Mouse (Mus musculus): ENCODE measurements around the gene Zbtb16. TPM values are rescaled to one million over a fixed set of nuclear protein-coding genes. Genes with fewer than 3 reads are reported as not detected.
A peak's percentile ranks its signal among the peaks of the same experiment; 100 is the strongest.

Gene Zbtb16
- polyA plus RNA-seq, 1 experiment from 2014 or later = 5.4 TPM

GRCm38 (mm10) chr9:48736361-48737209 is 99.4 kb downstream of the Zbtb16 start:
- Histone ChIP-seq H3K9ac (ENCODE audit: low read depth, low read length) (0 out of 2 replicates have a peak overlapping the region, but pooled peaks have one; percentile 25), H3K4me2 (ENCODE audit: low read length) (peak overlapping the region; percentile 33), H3K9me3 (replicated peaks; ENCODE audit: control insufficient read depth, low read length, poor library complexity, severe bottlenecking) (no peaks in the 10 kb centered on the region), H3K4me1 (ENCODE audit: control insufficient read depth, insufficient read depth, low read length) (peaks cover 72% of the 10 kb centered on the region), H3K4me3 (ENCODE audit: low read depth, low read length) (no peak overlapping the region), H3K27ac (ENCODE audit: low read length) (peak overlapping the region; percentile 79), H3K27me3 (ENCODE audit: control insufficient read depth, insufficient read depth, low read depth, low read length) (no peaks in the 10 kb centered on the region; the same call in 1 of the 2 replicates), H3K36me3 (ENCODE audit: control insufficient read depth, insufficient read depth, low read length) (no peaks in the 10 kb centered on the region)
- ATAC-seq = peak; percentile 68
- WGBS = 24% methylated on average over 10 of the region's 10 CpGs

GRCm38 (mm10) chr9:48735466-48736312 is 100.3 kb downstream of the Zbtb16 start:
- no peak for ATAC-seq
- H3K9me3 ChIP-seq (replicated peaks; ENCODE audit: control insufficient read depth, low read length, poor library complexity, severe bottlenecking) = no peaks in the 10 kb centered on the region
- 44% methylated on average over 12 of the region's 12 CpGs for WGBS

GRCm38 (mm10) chr9:48734725-48735465 is 101.1 kb downstream of the Zbtb16 start:
- no peak overlapping the region for H3K9ac ChIP-seq (ENCODE audit: low read depth, low read length)
- H3K9me3 ChIP-seq (replicated peaks; ENCODE audit: control insufficient read depth, low read length, poor library complexity, severe bottlenecking) = no peaks in the 10 kb centered on the region
- H3K27me3 ChIP-seq (ENCODE audit: control insufficient read depth, insufficient read depth, low read depth, low read length) = no peaks in the 10 kb centered on the region; the same call in 1 of the 2 replicates
- peak overlapping the region; percentile 79 for H3K27ac ChIP-seq (ENCODE audit: low read length)
- no peaks in the 10 kb centered on the region for H3K36me3 ChIP-seq (ENCODE audit: control insufficient read depth, insufficient read depth, low read length)
- no peak for ATAC-seq
- WGBS = 84% methylated on average over 12 of the region's 12 CpGs
- no peak overlapping the region for H3K4me3 ChIP-seq (ENCODE audit: low read depth, low read length)
- peaks cover 62% of the 10 kb centered on the region for H3K4me1 ChIP-seq (ENCODE audit: control insufficient read depth, insufficient read depth, low read length)
- no peak overlapping the region for H3K4me2 ChIP-seq (ENCODE audit: low read length)

More at GRCm38 (mm10) chr9:48735466-48736312, 100.3 kb downstream of the Zbtb16 start:
- H3K4me2 ChIP-seq (ENCODE audit: low read length) = peak overlapping the region; percentile 33; the same call in 1 of the 2 replicates
- H3K27ac ChIP-seq (ENCODE audit: low read length) = peak overlapping the region; percentile 79
- no peaks in the 10 kb centered on the region; the same call in 1 of the 2 replicates for H3K27me3 ChIP-seq (ENCODE audit: control insufficient read depth, insufficient read depth, low read depth, low read length)
- no peak overlapping the region for H3K9ac ChIP-seq (ENCODE audit: low read depth, low read length)
- H3K36me3 ChIP-seq (ENCODE audit: control insufficient read depth, insufficient read depth, low read length) = no peaks in the 10 kb centered on the region
- H3K4me3 ChIP-seq (ENCODE audit: low read depth, low read length) = no peak overlapping the region
- peaks cover 68% of the 10 kb centered on the region for H3K4me1 ChIP-seq (ENCODE audit: control insufficient read depth, insufficient read depth, low read length)

- Histone ChIP-seq H3K9ac (ENCODE audit: low read depth, low read length) (no peak overlapping the region), H3K4me3 (ENCODE audit: low read depth, low read length) (no peak overlapping the region), H3K36me3 (ENCODE audit: control insufficient read depth, insufficient read depth, low read length) (no peaks in the 10 kb centered on the region), H3K9me3 (replicated peaks; ENCODE audit: control insufficient read depth, low read length, poor library complexity, severe bottlenecking) (no peaks in the 10 kb centered on the region), H3K4me2 (ENCODE audit: low read length) (0 out of 2 replicates have a peak overlapping the region, but pooled peaks have one; percentile 12), H3K27ac (ENCODE audit: low read length) (peak overlapping the region; percentile 38), H3K27me3 (ENCODE audit: control insufficient read depth, insufficient read depth, low read depth, low read length) (no peaks in the 10 kb centered on the region; the same call in 1 of the 2 replicates), H3K4me1 (ENCODE audit: control insufficient read depth, insufficient read depth, low read length) (peaks cover 56% of the 10 kb centered on the region)
- WGBS = 30% methylated on average over 13 of the region's 13 CpGs
- ATAC-seq = no peak
Measured at GRCm38 (mm10) chr9:48733817-48734544, 102.0 kb downstream of the Zbtb16 start.

GRCm38 (mm10) chr9:48733083-48733482 is 102.9 kb downstream of the Zbtb16 start:
- peaks cover 56% of the 10 kb centered on the region for H3K4me1 ChIP-seq (ENCODE audit: control insufficient read depth, insufficient read depth, low read length)
- no peak overlapping the region for H3K4me3 ChIP-seq (ENCODE audit: low read depth, low read length)
- no peak for ATAC-seq
- 67% methylated on average over 6 of the region's 6 CpGs for WGBS
- H3K9me3 ChIP-seq (replicated peaks; ENCODE audit: control insufficient read depth, low read length, poor library complexity, severe bottlenecking) = no peaks in the 10 kb centered on the region
- no peaks in the 10 kb centered on the region for H3K36me3 ChIP-seq (ENCODE audit: control insufficient read depth, insufficient read depth, low read length)
- H3K27ac ChIP-seq (ENCODE audit: low read length) = peak overlapping the region; percentile 51
- no peaks in the 10 kb centered on the region; the same call in 1 of the 2 replicates for H3K27me3 ChIP-seq (ENCODE audit: control insufficient read depth, insufficient read depth, low read depth, low read length)
- H3K9ac ChIP-seq (ENCODE audit: low read depth, low read length) = no peak overlapping the region
- no peak overlapping the region for H3K4me2 ChIP-seq (ENCODE audit: low read length)

- peaks cover 46% of the 10 kb centered on the region for H3K4me1 ChIP-seq (ENCODE audit: control insufficient read depth, insufficient read depth, low read length)
- H3K27me3 ChIP-seq (ENCODE audit: control insufficient read depth, insufficient read depth, low read depth, low read length) = no peaks in the 10 kb centered on the region; the same call in 1 of the 2 replicates
- H3K9me3 ChIP-seq (replicated peaks; ENCODE audit: control insufficient read depth, low read length, poor library complexity, severe bottlenecking) = no peaks in the 10 kb centered on the region
- H3K4me2 ChIP-seq (ENCODE audit: low read length) = no peak overlapping the region
- H3K36me3 ChIP-seq (ENCODE audit: control insufficient read depth, insufficient read depth, low read length) = no peaks in the 10 kb centered on the region
- no peak overlapping the region for H3K27ac ChIP-seq (ENCODE audit: low read length)
- ATAC-seq = no peak
- H3K4me3 ChIP-seq (ENCODE audit: low read depth, low read length) = no peak overlapping the region
- 77% methylated on average over 8 of the region's 8 CpGs for WGBS
- H3K9ac ChIP-seq (ENCODE audit: low read depth, low read length) = no peak overlapping the region
Measured at GRCm38 (mm10) chr9:48731651-48732536, 104.1 kb downstream of the Zbtb16 start.

GRCm38 (mm10) chr9:48730446-48730979 is 105.5 kb downstream of the Zbtb16 start:
- Histone ChIP-seq H3K27me3 (ENCODE audit: control insufficient read depth, insufficient read depth, low read depth, low read length) (no peaks in the 10 kb centered on the region; the same call in 1 of the 2 replicates), H3K9ac (ENCODE audit: low read depth, low read length) (no peak overlapping the region), H3K27ac (ENCODE audit: low read length) (no peak overlapping the region), H3K36me3 (ENCODE audit: control insufficient read depth, insufficient read depth, low read length) (no peaks in the 10 kb centered on the region), H3K9me3 (replicated peaks; ENCODE audit: control insufficient read depth, low read length, poor library complexity, severe bottlenecking) (no peaks in the 10 kb centered on the region), H3K4me2 (ENCODE audit: low read length) (no peak overlapping the region), H3K4me3 (ENCODE audit: low read depth, low read length) (no peak overlapping the region), H3K4me1 (ENCODE audit: control insufficient read depth, insufficient read depth, low read length) (peaks cover 32% of the 10 kb centered on the region)
- no peak for ATAC-seq
- 65% methylated on average over 10 of the region's 10 CpGs for WGBS
